Mouse (Mus musculus) adrenal gland, adult 18-20 months (tissue): ENCODE measurements at regions not wholly inside any gene's neighbourhood (a gene's known extent, or its start where the extent isn't known, plus 50 kb on each side); places are given as distances from the start of the nearest gene placed in this dataset.

ENCODE experiments used
- DNase-seq, 2 experiments: peaks; one replicate each; pipeline ENCODE4 v3.0.0; 2021 to 2022; ENCODE audit warnings: low spot score in 2 of 2

DNA sequence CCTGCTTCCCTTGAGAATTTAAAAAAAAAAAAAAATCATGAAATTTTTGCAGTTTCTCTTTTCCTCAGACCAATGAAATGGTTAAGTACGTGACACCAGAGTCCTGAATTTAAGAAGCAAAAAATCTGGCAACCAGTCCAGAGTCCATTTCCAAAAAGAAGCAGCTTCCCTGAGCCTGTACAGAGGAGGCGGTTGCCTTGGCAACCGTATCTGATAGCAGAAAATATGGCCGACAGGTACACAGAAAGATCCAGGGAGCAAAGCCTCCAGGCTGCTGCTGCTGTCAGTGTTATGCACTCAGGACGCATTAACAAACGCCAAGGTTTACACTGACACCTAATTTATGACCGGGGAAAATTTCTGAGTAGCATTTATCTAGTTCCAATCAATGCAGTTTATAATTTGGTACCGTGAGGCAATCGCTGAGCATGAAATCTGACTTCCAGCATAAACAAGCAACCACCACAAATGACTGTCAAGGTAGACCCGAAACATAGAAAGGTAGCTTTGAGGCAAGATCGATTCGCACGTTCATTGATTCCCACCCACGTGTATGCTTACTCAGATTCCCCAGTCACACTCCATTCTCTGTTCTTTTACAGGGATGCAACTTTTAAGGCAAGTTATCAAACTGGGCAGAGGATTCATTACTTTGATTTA, 420.8 kb downstream of the Basp1 start:
- DNase-seq = no peak

DNA sequence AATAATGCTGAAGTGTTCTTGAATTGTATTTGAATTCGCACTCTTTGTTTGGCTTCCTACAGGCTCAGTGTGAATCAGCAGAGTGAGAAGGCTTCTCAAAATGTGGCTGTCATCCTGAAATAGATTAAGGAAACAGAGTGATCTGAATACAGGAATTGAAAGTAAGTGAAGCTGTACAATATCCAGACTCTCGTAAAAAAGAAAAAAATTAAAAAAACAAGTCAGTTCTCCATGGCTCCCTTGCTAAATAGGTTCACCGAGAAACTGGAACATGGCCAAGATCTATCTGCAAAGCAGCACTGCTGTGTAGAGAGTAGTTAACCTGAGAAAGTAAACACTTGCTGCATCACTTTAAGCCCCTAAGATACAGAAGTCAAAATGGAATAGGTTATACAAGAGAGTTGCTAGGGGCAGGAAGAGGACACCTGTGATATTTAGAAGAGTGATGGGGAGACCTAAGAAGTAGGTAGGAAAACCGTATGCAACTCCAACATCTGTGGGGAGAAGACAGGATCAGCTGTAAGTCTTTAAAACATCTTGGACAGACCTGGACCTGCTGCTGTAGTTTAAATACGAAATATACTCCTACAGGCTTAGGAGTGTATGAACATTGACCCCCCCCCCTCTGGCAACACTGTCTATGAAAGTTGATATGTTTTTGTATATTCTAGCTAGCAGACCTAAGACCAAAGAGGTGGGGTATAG, 423.3 kb downstream of the Basp1 start:
- DNase-seq = no peak

DNA sequence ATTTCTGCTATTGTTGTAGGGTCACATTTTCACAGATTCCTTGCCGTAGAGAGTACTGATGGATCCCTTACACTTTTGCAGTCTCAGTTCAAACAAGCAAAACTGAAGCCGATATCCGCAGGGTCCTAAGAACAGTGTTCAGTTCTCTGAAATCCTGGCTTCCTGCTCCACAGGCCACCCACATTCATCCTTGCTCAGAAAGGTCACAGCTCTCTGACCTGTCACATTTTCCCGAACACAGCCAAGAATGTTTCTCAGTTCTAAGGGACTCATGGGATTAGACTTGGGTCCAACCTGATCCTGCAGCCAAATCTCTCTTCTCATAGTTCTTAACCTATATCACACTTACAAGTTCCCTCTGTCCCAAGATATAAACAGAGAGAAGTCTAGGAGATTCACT, 432.7 kb downstream of the Basp1 start:
- DNase-seq = no peak

DNA sequence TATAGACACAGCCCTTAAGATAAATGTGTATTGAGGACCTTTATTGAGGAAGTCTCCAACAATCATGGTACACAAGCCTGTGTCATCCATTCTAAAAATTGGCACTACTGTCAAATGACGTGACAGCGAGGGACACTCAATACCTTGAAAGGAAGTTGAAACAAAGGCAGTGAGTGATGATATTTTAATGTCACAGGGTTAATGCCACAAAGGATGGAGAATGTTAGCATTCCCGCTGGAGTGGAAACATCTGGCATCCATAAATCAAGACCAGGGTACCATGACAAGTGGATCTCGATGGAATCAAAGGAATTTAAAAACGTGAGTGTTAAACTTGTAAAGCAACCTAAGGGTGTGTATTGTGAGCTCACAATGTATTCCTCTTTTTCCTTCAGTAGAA, 441.5 kb downstream of the Basp1 start:
- DNase-seq = no peak

DNA sequence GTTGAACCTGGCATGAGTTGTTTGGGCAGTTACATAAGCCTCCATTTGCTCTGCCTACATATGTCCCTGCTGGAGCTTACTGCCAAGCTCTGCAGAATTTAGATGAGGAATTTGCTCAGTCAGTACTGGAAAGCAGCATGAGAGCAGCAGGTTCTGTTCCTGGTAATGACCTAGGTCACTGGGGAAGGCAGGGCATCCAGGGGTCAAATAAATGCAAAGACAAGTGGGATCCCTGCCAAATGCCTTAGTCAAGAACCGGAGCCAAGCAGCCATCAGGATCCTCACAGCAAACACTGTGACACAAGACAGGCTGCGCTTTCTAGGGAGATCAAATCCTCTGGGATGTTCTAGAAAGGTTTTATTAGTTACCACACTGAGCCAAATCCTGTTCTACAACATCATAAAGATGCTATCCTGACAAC, 444.2 kb downstream of the Basp1 start:
- no peak for DNase-seq

DNA sequence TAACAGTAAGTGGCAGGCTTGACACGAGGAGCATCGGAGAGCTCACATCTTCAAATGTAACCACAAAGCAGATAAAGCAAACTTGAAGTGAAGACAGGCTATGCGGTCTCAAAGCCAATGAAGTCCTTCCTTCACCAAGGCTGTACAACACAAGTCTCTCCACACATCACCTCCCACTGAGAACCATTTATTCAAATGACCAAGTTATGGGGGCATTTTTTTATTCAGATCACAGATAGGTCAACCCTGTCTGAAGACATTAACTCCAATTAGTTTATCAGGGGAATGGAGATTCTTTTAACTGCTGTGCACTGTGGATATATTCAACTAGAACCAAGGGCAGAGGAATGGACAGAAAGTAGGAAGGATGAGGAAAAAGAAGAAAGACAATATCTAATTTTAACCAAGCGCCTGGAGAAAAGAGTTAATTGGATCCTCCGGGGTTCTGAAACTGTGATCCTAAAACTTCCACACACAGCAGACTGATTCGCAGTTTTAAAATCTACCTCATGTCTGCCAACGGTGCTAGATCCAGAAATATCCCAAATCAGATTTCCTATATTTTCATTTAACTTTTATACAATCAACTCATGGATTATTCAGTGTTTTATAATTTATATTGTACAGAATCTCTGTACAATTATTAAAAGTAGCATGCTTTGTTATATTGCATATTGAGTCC, 444.8 kb downstream of the Basp1 start:
- DNase-seq = no peak

DNA sequence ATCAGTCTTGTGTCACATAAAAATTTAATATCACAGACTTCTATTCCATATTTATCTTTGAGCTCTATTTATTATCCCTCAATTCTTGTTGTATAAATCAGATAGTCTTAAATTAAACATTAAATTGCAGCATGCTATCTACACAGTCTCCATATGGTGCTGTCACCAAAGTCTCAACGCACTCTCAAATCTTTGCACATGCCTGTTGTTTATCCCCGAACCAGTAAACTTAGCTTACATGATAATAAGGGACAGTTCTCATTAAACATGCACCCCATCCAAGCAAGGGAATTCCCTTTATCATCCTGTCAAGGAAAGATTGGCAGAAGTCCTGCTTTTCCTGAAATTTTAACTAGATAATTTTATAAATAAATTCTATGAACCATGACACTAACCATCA, 483.8 kb downstream of the Basp1 start:
- no peak for DNase-seq

DNA sequence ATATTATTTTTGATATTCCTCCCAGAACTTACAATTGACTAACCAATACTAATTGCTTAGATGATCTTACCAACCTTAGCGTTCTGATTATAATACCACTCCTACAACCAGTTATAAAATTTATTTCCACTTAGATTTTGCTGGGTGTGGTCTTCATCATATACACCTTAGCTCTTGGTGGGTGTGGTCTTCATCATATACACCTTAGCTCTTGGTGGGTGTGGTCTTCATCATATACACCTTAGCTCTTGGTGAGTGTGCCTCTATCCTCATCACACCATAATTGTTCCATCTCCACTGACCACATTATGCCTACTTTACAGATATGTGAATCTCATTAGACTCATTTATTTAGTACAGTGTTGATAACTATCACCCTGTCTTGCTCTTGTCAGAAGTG, 501.7 kb downstream of the Basp1 start:
- DNase-seq = no peak

DNA sequence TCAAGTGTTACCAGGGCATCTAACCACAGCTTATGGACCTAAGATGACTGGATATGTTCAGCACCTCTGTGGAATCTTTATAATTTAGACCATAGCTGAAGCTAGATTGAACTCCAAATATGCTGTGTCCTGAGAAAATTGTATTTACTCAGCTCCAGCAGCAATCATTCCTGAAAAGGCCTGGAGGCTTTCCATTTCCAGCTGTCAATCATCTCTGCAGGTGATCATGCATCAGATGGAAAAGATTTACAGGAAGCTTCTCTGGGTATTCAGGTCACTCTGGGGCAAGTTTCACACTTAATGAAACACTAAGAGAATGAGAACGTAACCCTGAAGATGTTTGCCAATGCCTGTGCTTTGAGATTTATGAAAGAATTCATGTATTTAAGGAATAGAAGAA, 502.1 kb downstream of the Basp1 start:
- DNase-seq = no peak

DNA sequence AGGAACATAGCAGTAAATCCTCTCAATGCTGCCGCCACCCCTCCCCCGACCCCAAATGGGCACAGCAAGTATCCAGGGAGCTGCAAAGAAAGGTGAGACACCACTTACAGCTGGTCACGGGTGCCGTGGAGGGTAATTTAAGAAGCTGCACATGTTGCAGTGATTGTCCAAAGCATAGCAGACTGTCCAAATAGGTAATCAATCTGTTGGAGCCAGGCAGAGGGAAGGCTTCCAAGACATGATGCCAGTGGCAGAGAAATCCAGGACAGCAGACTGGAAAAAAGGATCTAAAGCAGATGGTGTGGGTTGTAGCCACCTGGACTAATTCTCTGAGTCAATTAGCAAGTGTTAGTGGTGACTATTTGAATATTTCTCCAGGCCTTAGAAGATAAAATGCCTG, 506.6 kb downstream of the Basp1 start:
- no peak for DNase-seq

DNA sequence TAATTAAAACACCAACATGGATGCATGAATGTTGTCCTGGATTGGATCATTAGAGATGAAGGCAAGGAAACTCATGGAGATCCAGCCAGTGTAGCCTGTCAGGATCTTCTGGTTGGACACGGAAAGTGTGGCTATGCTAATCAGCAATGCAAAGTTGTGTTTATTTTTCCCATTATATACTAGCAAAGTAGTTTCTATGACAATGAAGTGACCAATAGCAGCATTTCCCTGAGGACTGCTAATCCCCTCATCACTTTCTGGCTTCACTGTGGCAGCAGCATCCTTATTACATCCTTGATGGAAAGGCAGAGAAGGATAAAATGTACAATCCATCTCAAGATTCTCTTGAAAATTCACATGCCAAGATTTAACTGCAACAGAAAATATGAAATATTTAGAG, 534.7 kb downstream of the Basp1 start:
- DNase-seq = no peak

DNA sequence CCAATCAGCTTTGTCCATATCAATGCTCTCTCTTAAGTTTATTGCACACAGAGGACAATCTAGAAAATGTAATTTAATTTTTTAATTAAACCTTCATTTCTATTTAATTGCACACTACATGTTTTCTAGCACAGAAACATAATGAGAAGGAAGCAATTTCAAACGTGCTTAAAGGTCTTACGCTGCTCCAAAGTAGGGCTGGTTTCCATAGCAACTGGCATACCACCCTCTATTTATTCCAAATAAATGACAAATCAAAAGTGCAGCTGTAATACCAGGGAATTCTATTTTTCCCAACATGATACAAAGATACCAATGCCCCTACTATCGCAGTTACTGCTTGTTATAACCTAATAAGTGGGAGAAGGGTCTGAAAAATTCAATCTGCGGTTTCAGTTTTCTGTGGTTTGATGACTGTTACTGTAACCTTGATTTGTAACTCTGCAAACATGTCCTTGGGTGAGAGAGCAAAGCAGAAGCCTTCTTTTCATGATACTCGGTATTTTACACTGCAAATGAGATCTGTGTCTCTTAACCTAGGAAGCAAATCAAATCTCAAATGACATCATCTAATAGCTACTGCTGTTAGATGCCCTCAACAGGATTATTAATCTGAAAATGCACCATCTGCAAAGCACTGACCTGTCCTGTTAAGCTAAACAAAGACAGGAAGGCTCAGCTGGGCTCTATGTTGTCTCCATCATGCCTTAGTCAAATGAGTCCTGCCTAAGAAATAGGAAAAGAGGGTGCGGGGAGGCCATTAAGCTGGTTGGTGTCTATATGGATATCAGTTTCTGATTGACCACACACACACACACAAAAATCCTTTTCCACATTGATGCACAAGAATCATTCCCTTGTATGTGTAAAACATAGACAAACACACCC, 535.6 kb downstream of the Basp1 start:
- DNase-seq = no peak

DNA sequence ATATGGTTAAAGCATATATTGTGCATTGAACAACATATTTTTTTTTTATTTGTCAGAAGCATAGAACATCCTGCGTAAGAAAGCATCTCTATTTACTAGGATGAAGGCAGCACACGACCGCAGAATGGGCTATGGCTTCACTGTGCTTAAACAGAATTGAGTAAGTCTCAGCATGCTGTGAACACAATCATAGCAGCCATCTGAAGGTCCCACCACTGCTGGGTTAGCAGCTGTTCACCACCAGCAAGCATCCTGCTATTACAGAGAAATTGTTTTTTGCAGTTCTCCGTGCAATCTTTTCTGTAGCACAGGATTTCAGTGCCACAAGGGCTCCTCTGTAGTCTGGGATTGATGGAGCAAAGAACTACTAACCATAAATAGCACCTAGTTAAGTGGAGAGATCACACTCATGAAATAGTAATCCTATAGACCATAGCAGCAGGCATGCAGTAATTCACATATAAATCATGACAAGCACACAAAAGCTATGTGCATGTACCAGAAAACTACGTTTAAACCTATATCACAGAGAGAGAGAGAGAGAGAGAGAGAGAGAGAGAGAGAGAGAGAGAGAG, 537.3 kb downstream of the Basp1 start:
- DNase-seq = no peak

DNA sequence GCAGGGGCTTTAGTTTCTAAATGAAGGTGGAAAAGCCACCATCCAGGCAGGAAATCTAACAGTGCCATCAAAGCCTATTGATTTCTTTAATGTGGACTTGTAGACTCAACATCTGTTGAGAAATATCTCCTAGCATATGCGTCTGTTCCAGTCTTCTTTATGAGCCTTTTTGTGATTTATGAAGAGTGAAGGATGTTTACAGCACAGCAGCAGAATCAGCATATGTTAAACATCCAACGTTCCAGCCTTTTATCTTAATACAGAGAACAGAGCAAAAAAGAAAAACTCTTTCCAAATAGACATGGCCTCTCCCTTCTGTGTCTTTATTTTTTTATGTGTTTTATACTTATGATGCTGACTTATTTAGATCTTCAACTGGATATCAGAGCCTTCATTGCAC, 573.3 kb downstream of the Basp1 start:
- no peak for DNase-seq

DNA sequence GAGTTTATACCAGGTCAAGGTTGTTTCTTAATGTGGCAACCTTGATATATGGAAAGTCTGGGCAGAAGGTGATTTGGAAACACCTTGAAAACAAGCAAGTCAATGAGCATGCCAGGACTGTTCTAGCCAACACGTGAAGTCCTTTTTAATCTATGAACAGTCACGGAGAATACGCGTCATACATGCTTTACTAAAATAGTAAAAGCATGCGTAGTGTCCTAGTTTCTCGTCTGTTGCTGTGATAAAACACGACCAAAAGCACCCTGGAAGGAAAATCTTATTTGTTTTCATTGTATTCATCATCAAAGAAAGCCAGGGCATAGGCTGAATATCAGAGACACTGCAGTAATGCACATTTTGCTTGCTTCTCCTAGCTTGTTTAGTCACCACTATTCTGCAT, 575.2 kb downstream of the Basp1 start:
- DNase-seq = no peak

DNA sequence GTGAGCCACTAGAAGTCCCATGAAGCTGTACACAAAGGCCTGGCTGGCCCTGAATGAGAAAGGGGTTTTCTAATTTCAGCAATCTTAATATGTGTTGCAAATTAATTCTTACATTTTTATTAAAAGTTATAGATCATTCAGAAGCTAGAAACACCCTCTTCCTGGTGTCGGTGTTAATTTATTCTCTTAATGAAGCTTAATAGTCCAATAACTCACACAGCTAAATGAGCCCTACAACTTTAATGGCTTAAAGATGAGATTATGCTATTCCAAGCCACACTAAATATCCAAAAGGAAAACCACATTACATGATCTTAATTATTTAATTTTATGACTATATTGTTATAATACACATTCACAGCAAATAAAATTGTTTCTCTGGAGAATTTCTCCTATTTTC, 585.7 kb downstream of the Basp1 start:
- DNase-seq = no peak

DNA sequence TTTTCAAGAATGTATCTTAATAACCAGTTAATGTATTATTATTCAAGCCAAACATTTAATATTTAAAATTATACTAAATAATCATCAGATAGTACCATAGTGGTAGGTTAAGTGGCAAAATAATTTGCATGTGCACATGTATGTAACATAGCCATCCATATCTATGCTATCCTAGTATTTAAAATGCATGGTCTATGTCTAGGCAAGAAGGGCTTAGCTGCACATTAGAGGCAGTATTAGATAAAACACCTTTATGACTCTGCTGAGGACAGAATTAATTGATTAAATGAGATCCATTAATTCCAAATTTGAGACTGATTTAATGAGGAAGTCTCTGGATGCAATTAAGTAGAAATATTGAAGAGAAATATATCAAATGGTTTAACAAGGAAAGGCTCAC, 586.3 kb downstream of the Basp1 start:
- no peak for DNase-seq

DNA sequence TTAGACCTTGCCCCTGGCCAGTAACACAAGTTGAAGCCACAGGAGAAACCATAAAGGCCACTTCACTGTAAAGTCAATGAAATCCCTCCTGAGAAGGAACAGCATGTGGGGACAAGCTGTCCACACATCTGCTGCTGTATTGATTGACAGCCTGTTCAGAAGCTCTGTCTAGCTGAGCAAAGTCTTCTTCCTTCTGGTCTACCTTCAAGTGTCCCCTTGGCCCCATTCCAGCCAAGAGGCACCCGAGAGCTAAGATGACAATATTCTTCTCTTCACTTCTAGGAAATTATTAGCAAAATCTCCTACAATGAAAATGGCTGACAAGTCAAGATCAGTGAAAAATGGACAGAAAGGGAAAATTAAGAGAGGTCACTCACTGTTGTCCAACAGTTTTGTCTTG, 616.7 kb downstream of the Basp1 start:
- DNase-seq = no peak

DNA sequence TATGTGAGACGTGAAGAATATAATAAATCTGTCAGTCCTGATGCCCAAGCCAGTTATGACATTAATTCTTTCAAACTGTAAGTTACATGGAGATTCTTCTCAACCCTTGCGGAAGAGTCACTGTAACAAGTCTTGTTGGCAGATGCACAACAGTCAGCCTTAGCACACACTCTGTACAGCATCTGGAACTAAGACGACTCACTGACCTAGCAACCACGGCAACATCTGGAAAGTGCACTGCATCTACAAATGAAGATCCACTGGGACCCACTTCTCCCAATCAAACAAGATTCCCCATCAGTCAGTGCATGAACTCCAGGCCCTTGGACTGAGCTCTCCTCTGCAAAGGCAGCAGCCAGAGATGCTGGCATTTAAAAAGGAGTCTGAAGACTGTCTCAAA, 620.2 kb downstream of the Basp1 start:
- no peak for DNase-seq

DNA sequence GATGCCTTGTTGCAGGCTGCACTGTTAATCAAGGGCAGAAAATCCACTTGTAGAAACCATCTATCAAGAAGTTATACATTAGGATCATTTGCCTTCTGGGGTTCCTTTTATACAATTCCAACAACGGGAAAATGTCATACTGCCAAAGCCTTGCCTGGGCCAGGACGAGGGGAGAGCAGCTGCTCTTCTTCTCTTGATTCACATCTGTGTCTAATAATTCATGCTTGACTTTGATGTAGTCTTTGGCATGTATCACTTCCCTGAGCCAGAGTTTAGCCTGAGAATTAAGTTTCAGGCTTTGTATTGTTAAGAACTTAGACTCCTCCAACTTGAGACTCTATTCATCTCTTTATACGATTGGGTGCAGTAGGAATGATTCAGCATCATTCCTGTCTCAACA, 627.2 kb downstream of the Basp1 start:
- no peak for DNase-seq

DNA sequence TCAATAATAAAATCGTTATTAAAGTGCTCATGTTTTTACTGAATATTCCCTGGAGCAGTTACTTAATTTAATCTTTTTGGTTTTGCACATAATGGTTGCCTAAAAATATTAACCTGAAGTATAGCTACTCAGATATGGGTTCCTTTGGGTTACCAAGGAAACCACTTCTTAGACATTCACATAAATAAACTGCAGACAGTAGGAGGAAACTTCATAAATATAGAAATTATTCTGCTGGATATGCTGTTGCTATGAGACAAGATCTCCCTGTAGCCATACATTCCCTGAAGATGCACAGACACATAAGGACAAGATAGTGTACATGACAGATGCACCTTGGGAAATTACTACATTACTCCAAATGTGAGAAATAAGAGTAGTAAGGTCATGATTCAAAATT, 635.3 kb downstream of the Basp1 start:
- DNase-seq = no peak
